Mouse (Mus musculus) stomach, postnatal 0 days (tissue): ENCODE results near the gene Hdac11.

Experiments used
- CTCF ChIP-seq: IDR thresholded peaks from 2 replicates; pipeline ENCODE4 v1.5.1; 2016; ENCODE audit warnings: antibody characterized with exemption, low read depth, mild to moderate bottlenecking, moderate library complexity
- EP300 ChIP-seq: optimal IDR thresholded peaks from 2 replicates; pipeline ENCODE3; 2016; ENCODE audit warnings: antibody characterized with exemption

- no peak for TF ChIP-seq EP300
- no peak for TF ChIP-seq CTCF
These were observed 19.0 kb upstream of the Hdac11 start for GRCm38 (mm10) chr6:91137343-91137956.
